Mouse (Mus musculus) adrenal gland, postnatal 14 days (tissue): ENCODE data around the gene C2cd2. TPM values are rescaled to one million over a fixed set of nuclear protein-coding genes. Genes with fewer than 3 reads are reported as not detected.
"Not testable (repeated sequence)": the region's sequence is repeated elsewhere in the genome, so short reads cannot be mapped to it uniquely, and the experiment has no call there.

ENCODE experiments used
- DNase-seq: peaks from one replicate; pipeline ENCODE4 v3.0.0; 2021; ENCODE audit warnings: mixed read lengths
- total RNA-seq: library from RNA; stranded (reverse); gene quantifications from 2 replicates; pipeline ENCODE4 v1.2.3, GENCODE M21; 2021

The C2cd2 gene
- total RNA-seq, 1 experiment from 2014 or later, result 38.2 TPM

- not testable (repeated sequence) for DNase-seq
These were observed 15.4 kb downstream of the C2cd2 start for GRCm38 (mm10) chr16:97946993-97947392.

GRCm38 (mm10) chr16:97941844-97942243 is 20.6 kb downstream of the C2cd2 start:
- no peak for DNase-seq

- DNase-seq, result no peak
These were observed 21.9 kb downstream of the C2cd2 start for GRCm38 (mm10) chr16:97940471-97940973.

GRCm38 (mm10) chr16:97935815-97936214 is 26.6 kb downstream of the C2cd2 start:
- DNase-seq, result no peak

- DNase-seq, result peak; percentile 44
These were observed 32.2 kb downstream of the C2cd2 start for GRCm38 (mm10) chr16:97930231-97930630.

GRCm38 (mm10) chr16:97929520-97929919 is 32.9 kb downstream of the C2cd2 start:
- no peak for DNase-seq

- no peak for DNase-seq
These were observed 35.0 kb downstream of the C2cd2 start for GRCm38 (mm10) chr16:97927331-97927938.

- DNase-seq, result no peak
These were observed 36.0 kb downstream of the C2cd2 start for GRCm38 (mm10) chr16:97926381-97926780.

GRCm38 (mm10) chr16:97925760-97926159 is 36.6 kb downstream of the C2cd2 start:
- DNase-seq, result no peak

GRCm38 (mm10) chr16:97923700-97924099 is 38.7 kb downstream of the C2cd2 start:
- no peak for DNase-seq

- DNase-seq, result no peak
These were observed 39.6 kb downstream of the C2cd2 start for GRCm38 (mm10) chr16:97922779-97923126.

- peak; percentile 93 for DNase-seq
These were observed 40.2 kb downstream of the C2cd2 start for GRCm38 (mm10) chr16:97921961-97922778.

- DNase-seq, result no peak
These were observed 41.8 kb downstream of the C2cd2 start for GRCm38 (mm10) chr16:97920621-97921020.

GRCm38 (mm10) chr16:97919793-97920192 is 42.6 kb downstream of the C2cd2 start:
- DNase-seq, result no peak

- no peak for DNase-seq
These were observed 49.5 kb downstream of the C2cd2 start for GRCm38 (mm10) chr16:97912873-97913272.

- DNase-seq, result peak; percentile 7
These were observed 53.0 kb downstream of the C2cd2 start for GRCm38 (mm10) chr16:97909356-97909755.

GRCm38 (mm10) chr16:97907496-97907895 is 54.9 kb downstream of the C2cd2 start:
- no peak for DNase-seq

- DNase-seq, result no peak
These were observed 56.1 kb downstream of the C2cd2 start for GRCm38 (mm10) chr16:97906337-97906736.

GRCm38 (mm10) chr16:97905449-97905991 is 56.9 kb downstream of the C2cd2 start:
- DNase-seq, result no peak

- no peak for DNase-seq
These were observed 58.4 kb downstream of the C2cd2 start for GRCm38 (mm10) chr16:97904035-97904434.

- DNase-seq, result peak; percentile 72
These were observed 64.9 kb downstream of the C2cd2 start for GRCm38 (mm10) chr16:97897346-97898024.

GRCm38 (mm10) chr16:97887762-97888161 is 74.6 kb downstream of the C2cd2 start:
- DNase-seq, result no peak

- DNase-seq, result no peak
These were observed 78.7 kb downstream of the C2cd2 start for GRCm38 (mm10) chr16:97883696-97884095.
